Mouse (Mus musculus) cerebellum, postnatal 25 days (tissue): Measurements from ENCODE around the gene Hist1h4j.

Experiments
- DNase-seq, 2 experiments: peaks; one replicate each; pipeline ENCODE4 v3.0.0; 2021; ENCODE audit warnings: mixed read lengths in 2 of 2

The Hist1h4j gene

DNA sequence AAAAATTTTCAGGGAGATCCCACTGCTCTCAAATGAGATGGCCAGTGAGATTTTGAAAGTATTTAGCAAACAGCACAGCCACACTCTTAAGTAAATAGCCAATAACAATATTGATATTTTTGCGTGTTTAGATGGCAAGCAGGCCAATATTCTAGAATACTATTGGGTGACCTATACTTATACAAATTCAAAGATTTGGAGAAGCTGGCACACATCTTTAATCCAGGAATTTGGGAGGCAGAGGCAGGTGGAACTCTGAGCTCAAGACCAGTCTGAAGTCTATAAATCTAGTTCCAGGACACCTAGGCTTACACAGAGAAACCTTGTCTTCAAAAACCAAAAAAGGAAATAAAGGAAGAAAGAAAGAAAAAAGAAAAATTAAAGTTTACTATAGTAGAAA, 46.8 kb downstream of the Hist1h4j start:
- no peak for DNase-seq

- peak; percentile 22 to 34 for DNase-seq
Measured at GRCm38 (mm10) chr13:21782361-21783254, 47.7 kb downstream of the Hist1h4j start.

DNA sequence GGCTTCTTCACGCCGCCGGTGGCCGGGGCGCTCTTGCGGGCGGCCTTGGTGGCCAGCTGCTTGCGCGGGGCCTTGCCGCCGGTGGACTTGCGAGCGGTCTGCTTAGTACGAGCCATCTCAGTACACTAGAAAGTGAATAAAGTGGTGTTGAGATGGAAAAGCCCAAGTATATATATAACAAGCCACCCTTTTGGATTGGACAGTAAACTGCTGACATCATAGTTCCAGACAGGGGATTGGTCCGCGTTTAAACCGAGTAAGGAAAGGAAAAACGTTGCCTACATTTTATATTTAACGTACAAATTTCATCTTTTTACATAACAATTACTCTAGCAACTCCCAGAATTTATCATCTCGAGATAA, 48.4 kb downstream of the Hist1h4j start, which contains the start of gene Hist1h3i:
TSS of gene Hist1h3i (minus strand) at position 116 of the 363 bp plus-strand sequence.
- DNase-seq, result peak; percentile 59 to 60

GRCm38 (mm10) chr13:21783734-21784161, 48.9 kb downstream of the Hist1h4j start:
- DNase-seq, result peak in 1 of 2 experiments; percentile 25

DNA sequence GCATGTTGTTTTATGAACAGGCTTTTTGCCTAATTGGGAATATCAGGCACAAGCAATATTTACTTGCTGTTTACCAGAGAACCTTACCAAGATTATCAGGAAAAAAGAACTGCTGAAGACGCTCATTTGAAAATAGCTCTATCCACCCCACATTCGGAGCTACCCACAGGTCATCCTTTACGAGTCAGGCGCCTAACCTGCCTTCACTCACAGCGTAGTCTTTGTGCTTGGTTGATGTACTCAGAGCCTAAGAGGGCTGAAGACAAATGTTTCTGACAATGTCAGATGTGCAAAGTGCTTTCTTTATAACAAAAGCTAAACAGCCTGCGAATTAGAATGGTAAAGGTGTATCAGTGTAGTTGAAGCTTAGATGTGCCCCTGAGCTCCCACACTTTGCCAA, 49.4 kb downstream of the Hist1h4j start:
- DNase-seq, result no peak
